Mouse (Mus musculus) forebrain, embryonic 16.5 days (tissue): ENCODE data around the gene Sh3rf1. TPM values are rescaled to one million over a fixed set of nuclear protein-coding genes. Genes with fewer than 3 reads are reported as not detected.

Experiments used
- ATAC-seq: fragments of 200-750 bp; cut with Nextera tagmentation; 2 replicates; pipeline ENCODE4 v1.8.0; 2017; ENCODE audit warnings: mild to moderate bottlenecking, moderate library complexity
- H3K27ac ChIP-seq: fragments of 300-500 bp; sonication (generic); 2 replicates; pipeline ENCODE4 v1.5.1; 2014; ENCODE audit warnings: low read length, control low read depth
- H3K27me3 ChIP-seq: fragments of 300-500 bp; sonication (generic); replicated peaks from 2 replicates; pipeline ENCODE4 v1.6.1; 2014; ENCODE audit warnings: low read length; ENCODE audit not compliant: control insufficient read depth, insufficient read depth
- H3K36me3 ChIP-seq: fragments of 300-500 bp; sonication (generic); 2 replicates; pipeline ENCODE4 v1.6.1; 2014; ENCODE audit not compliant: control insufficient read depth, insufficient read depth
- H3K4me1 ChIP-seq: fragments of 300-500 bp; sonication (generic); replicated peaks from 2 replicates; pipeline ENCODE4 v1.6.1; 2014; ENCODE audit warnings: low read length; ENCODE audit not compliant: control insufficient read depth, insufficient read depth
- H3K4me2 ChIP-seq: fragments of 300-500 bp; sonication (generic); 2 replicates; pipeline ENCODE4 v1.6.1; 2014; ENCODE audit warnings: mild to moderate bottlenecking, low read length, control low read depth
- H3K4me3 ChIP-seq: fragments of 300-500 bp; sonication (generic); replicated peaks from 2 replicates; pipeline ENCODE4 v1.5.1; 2014; ENCODE audit warnings: mild to moderate bottlenecking, low read length, control low read depth
- H3K9ac ChIP-seq: fragments of 300-500 bp; sonication (generic); replicated peaks from 2 replicates; pipeline ENCODE4 v1.6.1; 2014; ENCODE audit warnings: low read depth, low read length, control low read depth
- H3K9me3 ChIP-seq: fragments of 300-500 bp; sonication (generic); 2 replicates; pipeline ENCODE4 v1.6.1; 2016; ENCODE audit warnings: low read length; ENCODE audit not compliant: control insufficient read depth
- WGBS: fragments of 180-500 bp; shearing (Covaris S2); extraction: QIAGEN DNeasy Blood & Tissue Kit; methylation state at CpG from one replicate; pipeline ENCODE4 v1.1.7; 2014; 5-methylcytosine and 5-hydroxymethylcytosine counted together
- polyA plus RNA-seq: library from polyadenylated mRNA; unstranded; fragments of >200 nt; fragmentation: Nextera tagmentation; extraction: Ambion mirVana; gene quantifications from 2 replicates; pipeline ENCODE4 v1.2.1, GENCODE M21; 2015

The Sh3rf1 gene
- polyA plus RNA-seq, 1 experiment from 2014 or later = 30.4 TPM

- no peak overlapping the region for H3K9ac ChIP-seq
- H3K27ac ChIP-seq = no peak overlapping the region
- peaks cover 17% of the 10 kb centered on the region for H3K4me1 ChIP-seq
- no peaks in the 10 kb centered on the region for H3K27me3 ChIP-seq
- H3K9me3 ChIP-seq = no peaks in the 10 kb centered on the region
- 87% methylated on average over 14 of the region's 14 CpGs for WGBS
- ATAC-seq = no peak
- H3K4me2 ChIP-seq = no peak overlapping the region
- H3K36me3 ChIP-seq = no peaks in the 10 kb centered on the region
- H3K4me3 ChIP-seq = no peak overlapping the region
These were observed 63.2 kb downstream of the Sh3rf1 start for GRCm38 (mm10) chr8:61286795-61287385.

- Histone ChIP-seq H3K27ac (no peak overlapping the region), H3K4me2 (no peak overlapping the region), H3K4me3 (no peak overlapping the region), H3K4me1 (peaks cover 17% of the 10 kb centered on the region), H3K9ac (no peak overlapping the region), H3K36me3 (no peaks in the 10 kb centered on the region), H3K9me3 (no peaks in the 10 kb centered on the region), H3K27me3 (no peaks in the 10 kb centered on the region)
- WGBS = 45% methylated on average over 11 of the region's 11 CpGs
- ATAC-seq = peak; percentile 78
These were observed 64.4 kb downstream of the Sh3rf1 start for GRCm38 (mm10) chr8:61288006-61288566.

GRCm38 (mm10) chr8:61288676-61289075 is 65.0 kb downstream of the Sh3rf1 start:
- no peak overlapping the region for H3K9ac ChIP-seq
- H3K4me3 ChIP-seq = no peak overlapping the region
- H3K4me1 ChIP-seq = peaks cover 17% of the 10 kb centered on the region
- 67% methylated on average over 7 of the region's 7 CpGs for WGBS
- H3K27me3 ChIP-seq = no peaks in the 10 kb centered on the region
- H3K36me3 ChIP-seq = no peaks in the 10 kb centered on the region
- no peak overlapping the region for H3K4me2 ChIP-seq
- H3K27ac ChIP-seq = no peak overlapping the region
- no peak for ATAC-seq
- no peaks in the 10 kb centered on the region for H3K9me3 ChIP-seq

GRCm38 (mm10) chr8:61295040-61295439 is 71.4 kb downstream of the Sh3rf1 start:
- Histone ChIP-seq H3K4me2 (peak overlapping the region; percentile 26; the same call in 1 of the 2 replicates), H3K4me1 (peaks cover 10% of the 10 kb centered on the region), H3K9ac (no peak overlapping the region), H3K27ac (no peak overlapping the region), H3K27me3 (no peaks in the 10 kb centered on the region), H3K4me3 (no peak overlapping the region), H3K9me3 (no peaks in the 10 kb centered on the region), H3K36me3 (no peaks in the 10 kb centered on the region)
- ATAC-seq = no peak
- 53% methylated on average over 4 of the region's 4 CpGs for WGBS

- peak overlapping the region; percentile 26 for H3K4me2 ChIP-seq
- ATAC-seq = peak; percentile 88
- no peaks in the 10 kb centered on the region for H3K27me3 ChIP-seq
- H3K9ac ChIP-seq = no peak overlapping the region
- H3K4me3 ChIP-seq = no peak overlapping the region
- no peak overlapping the region for H3K27ac ChIP-seq
- no peaks in the 10 kb centered on the region for H3K9me3 ChIP-seq
- H3K36me3 ChIP-seq = no peaks in the 10 kb centered on the region
- peaks cover 10% of the 10 kb centered on the region for H3K4me1 ChIP-seq
- 18% methylated on average over 12 of the region's 12 CpGs for WGBS
These were observed 71.8 kb downstream of the Sh3rf1 start for GRCm38 (mm10) chr8:61295441-61295840.

GRCm38 (mm10) chr8:61298828-61299227 is 75.2 kb downstream of the Sh3rf1 start:
- WGBS = 35% methylated on average over 4 of the region's 4 CpGs
- H3K27ac ChIP-seq = no peak overlapping the region

GRCm38 (mm10) chr8:61301298-61302028 is 77.8 kb downstream of the Sh3rf1 start:
- Histone ChIP-seq H3K27me3 (no peaks in the 10 kb centered on the region), H3K9ac (no peak overlapping the region), H3K27ac (no peak overlapping the region), H3K36me3 (no peaks in the 10 kb centered on the region), H3K4me1 (peaks cover 16% of the 10 kb centered on the region), H3K4me3 (no peak overlapping the region), H3K4me2 (no peak overlapping the region), H3K9me3 (no peaks in the 10 kb centered on the region)
- 27% methylated on average over 18 of the region's 18 CpGs for WGBS
- peak; percentile 32; the same call in 1 of the 2 replicates for ATAC-seq

More at GRCm38 (mm10) chr8:61298828-61299227, 75.2 kb downstream of the Sh3rf1 start:
- peaks cover 21% of the 10 kb centered on the region for H3K4me1 ChIP-seq
- H3K9ac ChIP-seq = no peak overlapping the region
- no peaks in the 10 kb centered on the region for H3K27me3 ChIP-seq
- no peak overlapping the region for H3K4me3 ChIP-seq
- H3K36me3 ChIP-seq = no peaks in the 10 kb centered on the region
- H3K9me3 ChIP-seq = no peaks in the 10 kb centered on the region
- ATAC-seq = no peak
- no peak overlapping the region for H3K4me2 ChIP-seq

- WGBS = 39% methylated on average over 5 of the region's 5 CpGs
- H3K27ac ChIP-seq = no peak overlapping the region
- no peaks in the 10 kb centered on the region for H3K9me3 ChIP-seq
- ATAC-seq = no peak
- H3K4me3 ChIP-seq = no peak overlapping the region
- H3K9ac ChIP-seq = no peak overlapping the region
- no peaks in the 10 kb centered on the region for H3K27me3 ChIP-seq
- no peak overlapping the region for H3K4me2 ChIP-seq
- H3K36me3 ChIP-seq = no peaks in the 10 kb centered on the region
- H3K4me1 ChIP-seq = peaks cover 16% of the 10 kb centered on the region
These were observed 78.3 kb downstream of the Sh3rf1 start for GRCm38 (mm10) chr8:61302029-61302368.

- WGBS = 94% methylated on average over 7 of the region's 7 CpGs
- ATAC-seq = no peak
- Histone ChIP-seq H3K4me1 (peaks cover 32% of the 10 kb centered on the region), H3K36me3 (no peaks in the 10 kb centered on the region), H3K27me3 (no peaks in the 10 kb centered on the region), H3K9me3 (no peaks in the 10 kb centered on the region), H3K4me2 (no peak overlapping the region), H3K9ac (no peak overlapping the region), H3K27ac (no peak overlapping the region), H3K4me3 (no peak overlapping the region)
These were observed 81.9 kb downstream of the Sh3rf1 start for GRCm38 (mm10) chr8:61305451-61306070.
